Mouse (Mus musculus): ENCODE results near the gene Dmpk.

DNA sequence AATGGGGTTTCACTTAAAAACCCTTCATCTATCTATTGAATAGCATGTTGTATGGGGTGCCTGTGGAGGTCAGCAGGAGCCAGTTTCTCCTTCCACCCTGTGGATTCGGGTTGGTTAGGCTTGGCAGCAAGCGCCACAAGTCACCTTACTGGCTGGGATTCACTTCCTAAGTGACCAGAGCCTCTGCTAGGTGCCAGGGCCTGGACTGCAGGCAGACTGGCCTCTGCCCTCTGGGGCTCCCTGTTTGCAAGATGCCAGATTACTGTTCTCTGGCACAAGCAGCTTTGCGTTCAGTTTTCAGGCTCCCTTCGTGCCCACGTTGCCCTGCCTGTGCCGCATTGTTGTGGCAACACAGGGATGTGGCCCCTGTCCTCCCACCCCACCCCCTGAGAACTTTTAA, 41.1 kb downstream of the Dmpk start:
- no peak for TF ChIP-seq CTCF (IDR thresholded peaks at IDR 0.05; ENCODE audit: borderline replicate concordance, control insufficient read depth, extremely low read depth, insufficient read depth, low read length, poor library complexity)
- TF ChIP-seq POLR2A (IDR thresholded peaks at IDR 0.05; ENCODE audit: control insufficient read depth, extremely low read depth, insufficient read depth, low read length, poor library complexity): no peak
